Mouse (Mus musculus): ENCODE data around the gene Sall2.
"Not testable (repeated sequence)": the region's sequence is repeated elsewhere in the genome, so short reads cannot be mapped to it uniquely, and the experiment has no call there.

Gene Sall2

GRCm38 (mm10) chr14:52314808-52315150 is 13.8 kb downstream of the Sall2 start:
- Histone ChIP-seq H3K36me3 (ENCODE audit: control insufficient read depth, insufficient read depth, low read length, poor library complexity, severe bottlenecking) (no peaks in the 10 kb centered on the region), H3K27me3 (ENCODE audit: control insufficient read depth, insufficient read depth, low read length, poor library complexity, severe bottlenecking) (peaks cover 3% of the 10 kb centered on the region)
- no peak for DNase-seq (ENCODE audit: low read depth, low spot score)

GRCm38 (mm10) chr14:52313931-52314807 is 14.4 kb downstream of the Sall2 start:
- peaks cover 3% of the 10 kb centered on the region for H3K27me3 ChIP-seq (ENCODE audit: control insufficient read depth, insufficient read depth, low read length, poor library complexity, severe bottlenecking)
- DNase-seq (ENCODE audit: low read depth, low spot score) = no peak
- no peaks in the 10 kb centered on the region for H3K36me3 ChIP-seq (ENCODE audit: control insufficient read depth, insufficient read depth, low read length, poor library complexity, severe bottlenecking)

- peaks cover 3% of the 10 kb centered on the region for H3K27me3 ChIP-seq (ENCODE audit: control insufficient read depth, insufficient read depth, low read length, poor library complexity, severe bottlenecking)
- no peak for DNase-seq (ENCODE audit: low read depth, low spot score)
- no peaks in the 10 kb centered on the region for H3K36me3 ChIP-seq (ENCODE audit: control insufficient read depth, insufficient read depth, low read length, poor library complexity, severe bottlenecking)
Measured at GRCm38 (mm10) chr14:52310906-52311305, 17.7 kb downstream of the Sall2 start.

- not testable (repeated sequence) for H3K36me3 ChIP-seq (ENCODE audit: control insufficient read depth, insufficient read depth, low read length, poor library complexity, severe bottlenecking); H3K27me3 ChIP-seq (ENCODE audit: control insufficient read depth, insufficient read depth, low read length, poor library complexity, severe bottlenecking); DNase-seq (ENCODE audit: low read depth, low spot score)
Measured at GRCm38 (mm10) chr14:52310343-52310742, 18.2 kb downstream of the Sall2 start.

GRCm38 (mm10) chr14:52306100-52306499 is 22.5 kb downstream of the Sall2 start:
- Histone ChIP-seq H3K36me3 (ENCODE audit: control insufficient read depth, insufficient read depth, low read length, poor library complexity, severe bottlenecking) (peaks cover 2% of the 10 kb centered on the region; the same call in 1 of the 2 replicates), H3K27me3 (ENCODE audit: control insufficient read depth, insufficient read depth, low read length, poor library complexity, severe bottlenecking) (no peaks in the 10 kb centered on the region)
- DNase-seq (ENCODE audit: low read depth, low spot score) = no peak

- no peaks in the 10 kb centered on the region for H3K27me3 ChIP-seq (ENCODE audit: control insufficient read depth, insufficient read depth, low read length, poor library complexity, severe bottlenecking)
- DNase-seq (ENCODE audit: low read depth, low spot score) = peak; percentile 95
- H3K36me3 ChIP-seq (ENCODE audit: control insufficient read depth, insufficient read depth, low read length, poor library complexity, severe bottlenecking) = peaks cover 5% of the 10 kb centered on the region; the same call in 1 of the 2 replicates
Measured at GRCm38 (mm10) chr14:52304644-52305271, 23.8 kb downstream of the Sall2 start, which contains the start of gene Mettl3. Gene Mettl3 (minus strand): TSS chr14:52305128.

- DNase-seq (ENCODE audit: low read depth, low spot score); H3K27me3 ChIP-seq (ENCODE audit: control insufficient read depth, insufficient read depth, low read length, poor library complexity, severe bottlenecking): not testable (repeated sequence)
- H3K36me3 ChIP-seq (ENCODE audit: control insufficient read depth, insufficient read depth, low read length, poor library complexity, severe bottlenecking) = peaks cover 14% of the 10 kb centered on the region
Measured at GRCm38 (mm10) chr14:52303517-52303916, 25.0 kb downstream of the Sall2 start.

GRCm38 (mm10) chr14:52295558-52296264 is 32.9 kb downstream of the Sall2 start:
- peaks cover 37% of the 10 kb centered on the region for H3K36me3 ChIP-seq (ENCODE audit: control insufficient read depth, insufficient read depth, low read length, poor library complexity, severe bottlenecking)
- peak; percentile 47 for DNase-seq (ENCODE audit: low read depth, low spot score)
- H3K27me3 ChIP-seq (ENCODE audit: control insufficient read depth, insufficient read depth, low read length, poor library complexity, severe bottlenecking) = no peaks in the 10 kb centered on the region

- no peak for DNase-seq (ENCODE audit: low read depth, low spot score)
- peaks cover 14% of the 10 kb centered on the region for H3K36me3 ChIP-seq (ENCODE audit: control insufficient read depth, insufficient read depth, low read length, poor library complexity, severe bottlenecking)
- no peaks in the 10 kb centered on the region for H3K27me3 ChIP-seq (ENCODE audit: control insufficient read depth, insufficient read depth, low read length, poor library complexity, severe bottlenecking)
Measured at GRCm38 (mm10) chr14:52284191-52284590, 44.4 kb downstream of the Sall2 start.

- H3K27me3 ChIP-seq (ENCODE audit: control insufficient read depth, insufficient read depth, low read length, poor library complexity, severe bottlenecking) = no peaks in the 10 kb centered on the region
- H3K36me3 ChIP-seq (ENCODE audit: control insufficient read depth, insufficient read depth, low read length, poor library complexity, severe bottlenecking) = peaks cover 12% of the 10 kb centered on the region
- no peak for DNase-seq (ENCODE audit: low read depth, low spot score)
Measured at GRCm38 (mm10) chr14:52283629-52284028, 44.9 kb downstream of the Sall2 start.

- Histone ChIP-seq H3K27me3 (ENCODE audit: control insufficient read depth, insufficient read depth, low read length, poor library complexity, severe bottlenecking) (no peaks in the 10 kb centered on the region), H3K36me3 (ENCODE audit: control insufficient read depth, insufficient read depth, low read length, poor library complexity, severe bottlenecking) (peaks cover 3% of the 10 kb centered on the region)
- peak; percentile 65 for DNase-seq (ENCODE audit: low read depth, low spot score)
Measured at GRCm38 (mm10) chr14:52279747-52280120, 48.8 kb downstream of the Sall2 start.

- H3K36me3 ChIP-seq (ENCODE audit: control insufficient read depth, insufficient read depth, low read length, poor library complexity, severe bottlenecking) = peaks cover 1% of the 10 kb centered on the region; the same call in 1 of the 2 replicates
- no peaks in the 10 kb centered on the region for H3K27me3 ChIP-seq (ENCODE audit: control insufficient read depth, insufficient read depth, low read length, poor library complexity, severe bottlenecking)
- DNase-seq (ENCODE audit: low read depth, low spot score) = peak; percentile 100
Measured at GRCm38 (mm10) chr14:52278932-52279746, 49.4 kb downstream of the Sall2 start, which contains the start of the genes Tox4 and Rab2b. Gene Tox4 (plus strand): TSS chr14:52279146. Gene Rab2b (minus strand): TSS chr14:52279545.

GRCm38 (mm10) chr14:52277210-52277609 is 51.4 kb downstream of the Sall2 start:
- H3K27me3 ChIP-seq (ENCODE audit: control insufficient read depth, insufficient read depth, low read length, poor library complexity, severe bottlenecking) = no peaks in the 10 kb centered on the region
- peaks cover 6% of the 10 kb centered on the region for H3K36me3 ChIP-seq (ENCODE audit: control insufficient read depth, insufficient read depth, low read length, poor library complexity, severe bottlenecking)
- no peak for DNase-seq (ENCODE audit: low read depth, low spot score)

- DNase-seq (ENCODE audit: low read depth, low spot score) = no peak
- Histone ChIP-seq H3K27me3 (ENCODE audit: control insufficient read depth, insufficient read depth, low read length, poor library complexity, severe bottlenecking) (no peaks in the 10 kb centered on the region), H3K36me3 (ENCODE audit: control insufficient read depth, insufficient read depth, low read length, poor library complexity, severe bottlenecking) (peaks cover 6% of the 10 kb centered on the region)
Measured at GRCm38 (mm10) chr14:52272781-52273180, 55.8 kb downstream of the Sall2 start.

All from splenic B cell, adult 2 months (primary cell).